Mouse (Mus musculus) kidney, postnatal 0 days (tissue): ENCODE measurements at regions not wholly inside any gene's neighbourhood (a gene's known extent, or its start where the extent isn't known, plus 50 kb on each side); places are given as distances from the start of the nearest gene placed in this dataset.

Source experiments
- ATAC-seq: fragments of 200-750 bp; cut with Nextera tagmentation; replicated peaks from 2 replicates; pipeline ENCODE4 v1.8.0; 2017; ENCODE audit warnings: low read depth, moderate number of reproducible peaks, moderate TSS enrichment, moderate library complexity; ENCODE audit not compliant: low FRiP score
- DNase-seq: peaks from one replicate; pipeline ENCODE4 v3.0.0-alpha.2; 2016; ENCODE audit warnings: low spot score
- H3K27ac ChIP-seq: fragments of 300-500 bp; sonication (generic); 2 replicates; pipeline ENCODE4 v1.5.1; 2014; ENCODE audit warnings: mild to moderate bottlenecking
- H3K27me3 ChIP-seq: fragments of 300-500 bp; sonication (generic); 2 replicates; pipeline ENCODE4 v1.6.1; 2014; ENCODE audit warnings: low read length, mixed read lengths; ENCODE audit not compliant: insufficient read depth
- H3K36me3 ChIP-seq: fragments of 300-500 bp; sonication (generic); 2 replicates; pipeline ENCODE4 v1.6.1; 2014; ENCODE audit warnings: low read length, mixed read lengths; ENCODE audit not compliant: insufficient read depth
- H3K4me1 ChIP-seq: fragments of 300-500 bp; sonication (generic); replicated peaks from 2 replicates; pipeline ENCODE4 v1.6.1; 2014; ENCODE audit warnings: antibody characterized with exemption, low read length, mixed read lengths; ENCODE audit not compliant: insufficient read depth
- H3K4me2 ChIP-seq: fragments of 300-500 bp; sonication (generic); 2 replicates; pipeline ENCODE4 v1.6.1; 2014; ENCODE audit warnings: mild to moderate bottlenecking, low read length, moderate library complexity, mixed read lengths
- H3K4me3 ChIP-seq: fragments of 300-500 bp; sonication (generic); replicated peaks from 2 replicates; pipeline ENCODE4 v1.5.1; 2014; ENCODE audit warnings: low read depth, low read length
- H3K9ac ChIP-seq: fragments of 300-500 bp; sonication (generic); 2 replicates; pipeline ENCODE4 v1.6.1; 2014; ENCODE audit warnings: low read depth, low read length
- H3K9me3 ChIP-seq: fragments of 300-500 bp; sonication (generic); replicated peaks from 2 replicates; pipeline ENCODE4 v1.6.1; 2016; ENCODE audit warnings: low read length, inconsistent platforms, mixed read lengths
- CTCF ChIP-seq: IDR thresholded peaks from 2 replicates; pipeline ENCODE4 v1.5.1; 2016; ENCODE audit warnings: antibody characterized with exemption, low read depth, mild to moderate bottlenecking, moderate library complexity
- WGBS: fragments of 180-500 bp; shearing (Covaris S2); extraction: QIAGEN DNeasy Blood & Tissue Kit; methylation state at CpG from one replicate; pipeline ENCODE4 v1.1.7; 2014; 5-methylcytosine and 5-hydroxymethylcytosine counted together

- no peak overlapping the region for H3K9ac ChIP-seq
- no peaks in the 10 kb centered on the region for H3K36me3 ChIP-seq
- H3K9me3 ChIP-seq = no peaks in the 10 kb centered on the region
- no peak overlapping the region for H3K27ac ChIP-seq
- H3K4me2 ChIP-seq = no peak overlapping the region
- 62% methylated on average over 6 of the region's 6 CpGs for WGBS
- H3K4me1 ChIP-seq = no peaks in the 10 kb centered on the region
- H3K4me3 ChIP-seq = no peak overlapping the region
- ATAC-seq = no peak
- H3K27me3 ChIP-seq = no peaks in the 10 kb centered on the region
- no peak for DNase-seq
- TF ChIP-seq CTCF = no peak
Observed at GRCm38 (mm10) chr14:67992088-67992487, 1302.0 kb downstream of the Synb start.

GRCm38 (mm10) chr14:67990271-67990670 is 1303.8 kb downstream of the Synb start:
- no peaks in the 10 kb centered on the region for H3K9me3 ChIP-seq
- H3K27me3 ChIP-seq = no peaks in the 10 kb centered on the region
- no peak overlapping the region for H3K4me3 ChIP-seq
- TF ChIP-seq CTCF = no peak
- H3K36me3 ChIP-seq = no peaks in the 10 kb centered on the region
- WGBS = 73% methylated on average over 3 of the region's 3 CpGs
- ATAC-seq (no peak), DNase-seq (no peak)
- H3K4me2 ChIP-seq = no peak overlapping the region
- no peak overlapping the region for H3K9ac ChIP-seq
- H3K4me1 ChIP-seq = no peaks in the 10 kb centered on the region
- no peak overlapping the region for H3K27ac ChIP-seq
